Mouse (Mus musculus) cortical plate, adult 2 months (tissue): ENCODE data around the gene Trim23.

ENCODE experiments used
- CTCF ChIP-seq: fragments of 200-500 bp; IDR thresholded peaks from 2 replicates; pipeline ENCODE4 v1.5.1; 2011; ENCODE audit warnings: mild to moderate bottlenecking, control low read depth, low read length; ENCODE audit not compliant: insufficient read depth; ENCODE audit errors: extremely low read depth
- POLR2A ChIP-seq: fragments of 200-500 bp; IDR thresholded peaks from 2 replicates; pipeline ENCODE4 v1.6.1; 2011; ENCODE audit warnings: mild to moderate bottlenecking, low read length, control low read depth; ENCODE audit not compliant: insufficient read depth; ENCODE audit errors: extremely low read depth

GRCm38 (mm10) chr13:104227478-104227877 is 48.9 kb downstream of the Trim23 start:
- TF ChIP-seq POLR2A (no peak), CTCF (no peak)
